Mouse (Mus musculus): ENCODE data around the gene Map2k2.
A peak's percentile ranks its signal among the peaks of the same experiment; 100 is the strongest.

Map2k2 gene

DNA sequence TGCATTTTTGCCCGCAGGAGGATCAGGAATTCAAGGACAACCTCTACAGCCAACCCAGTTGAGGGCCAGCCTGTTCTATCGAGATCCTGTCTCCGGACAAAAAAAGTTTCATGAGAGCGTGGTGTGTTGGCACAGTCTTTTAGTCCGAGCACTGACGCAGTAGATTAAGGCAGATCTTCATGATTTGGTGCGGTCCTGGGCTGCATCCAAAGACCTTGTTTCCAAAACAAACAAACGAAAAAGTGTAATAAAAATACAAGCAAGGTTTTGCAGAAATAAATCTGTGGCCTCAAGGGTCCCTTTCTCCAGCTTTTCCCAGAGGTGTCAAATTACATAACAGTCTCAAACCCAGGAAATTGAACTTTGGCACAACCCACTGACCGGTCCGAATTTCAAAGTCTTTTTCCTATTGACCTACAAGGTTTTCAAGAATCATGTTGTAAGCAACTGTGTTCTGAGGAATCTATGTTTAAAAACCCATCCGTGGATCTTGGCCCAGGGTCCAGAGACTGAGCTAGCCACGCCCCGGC, 70.3 kb downstream of the Map2k2 start:
- DNase-seq (ENCODE audit: low read depth, low spot score), result peak; percentile 48

DNA sequence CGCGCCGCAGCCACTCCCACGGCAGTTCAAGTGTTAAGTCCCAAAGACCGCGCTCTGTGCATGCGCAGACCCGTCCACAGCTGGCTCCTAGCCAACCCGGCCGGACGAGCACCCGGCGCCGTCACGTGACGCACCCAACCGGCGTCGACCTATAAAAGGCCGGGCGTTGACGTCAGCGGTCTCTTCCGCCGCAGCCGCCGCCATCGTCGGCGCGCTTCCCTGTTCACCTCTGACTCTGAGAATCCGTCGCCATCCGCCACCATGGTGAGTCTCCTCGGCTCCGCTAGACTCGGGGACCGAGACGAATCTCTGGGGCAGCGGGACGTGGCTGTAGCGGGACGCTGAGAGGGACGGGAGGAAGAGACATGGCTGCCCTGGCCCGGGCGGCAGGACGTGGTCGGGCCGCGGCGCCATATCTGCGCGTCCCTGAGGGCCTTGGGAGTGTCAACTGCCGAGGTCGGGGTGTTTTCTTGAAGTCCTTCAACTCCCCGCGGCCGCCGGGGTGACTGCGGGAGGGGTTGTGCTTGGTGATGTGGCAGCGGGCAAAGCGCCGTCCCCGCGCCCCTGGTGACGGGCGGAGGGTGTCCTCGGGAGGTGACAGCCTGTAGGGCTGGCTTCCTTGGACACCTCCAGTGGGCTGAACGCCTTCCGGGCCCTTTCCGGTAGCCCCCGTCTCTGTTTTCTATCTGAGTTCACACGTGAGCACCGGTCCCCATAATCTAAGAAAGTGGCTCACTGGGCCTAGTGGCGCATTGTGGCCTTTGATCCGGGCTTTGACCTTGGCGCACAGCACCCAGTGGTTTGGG, 71.0 kb downstream of the Map2k2 start, which contains the start of gene Eef2:
Gene Eef2, plus strand, starts transcription at position 166 of the 806 bp plus-strand sequence.
- DNase-seq (ENCODE audit: low read depth, low spot score), result peak; percentile 97

DNA sequence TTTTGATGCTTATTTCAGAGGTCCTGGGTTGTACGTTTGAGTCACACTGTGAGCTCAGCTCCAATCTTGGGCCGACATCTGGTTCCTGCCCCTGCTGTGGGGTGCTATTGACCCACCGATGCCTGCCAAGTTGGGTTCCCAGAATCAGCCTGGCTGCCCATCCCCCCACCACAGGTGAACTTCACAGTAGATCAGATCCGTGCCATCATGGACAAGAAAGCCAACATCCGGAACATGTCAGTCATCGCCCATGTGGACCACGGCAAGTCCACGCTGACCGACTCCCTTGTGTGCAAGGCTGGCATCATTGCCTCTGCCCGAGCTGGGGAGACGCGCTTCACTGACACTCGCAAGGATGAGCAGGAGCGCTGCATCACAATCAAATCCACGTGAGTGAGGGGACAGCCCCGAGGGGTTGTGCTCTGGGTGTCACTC, 71.8 kb downstream of the Map2k2 start:
- peak; percentile 51 for DNase-seq (ENCODE audit: low read depth, low spot score)

DNA sequence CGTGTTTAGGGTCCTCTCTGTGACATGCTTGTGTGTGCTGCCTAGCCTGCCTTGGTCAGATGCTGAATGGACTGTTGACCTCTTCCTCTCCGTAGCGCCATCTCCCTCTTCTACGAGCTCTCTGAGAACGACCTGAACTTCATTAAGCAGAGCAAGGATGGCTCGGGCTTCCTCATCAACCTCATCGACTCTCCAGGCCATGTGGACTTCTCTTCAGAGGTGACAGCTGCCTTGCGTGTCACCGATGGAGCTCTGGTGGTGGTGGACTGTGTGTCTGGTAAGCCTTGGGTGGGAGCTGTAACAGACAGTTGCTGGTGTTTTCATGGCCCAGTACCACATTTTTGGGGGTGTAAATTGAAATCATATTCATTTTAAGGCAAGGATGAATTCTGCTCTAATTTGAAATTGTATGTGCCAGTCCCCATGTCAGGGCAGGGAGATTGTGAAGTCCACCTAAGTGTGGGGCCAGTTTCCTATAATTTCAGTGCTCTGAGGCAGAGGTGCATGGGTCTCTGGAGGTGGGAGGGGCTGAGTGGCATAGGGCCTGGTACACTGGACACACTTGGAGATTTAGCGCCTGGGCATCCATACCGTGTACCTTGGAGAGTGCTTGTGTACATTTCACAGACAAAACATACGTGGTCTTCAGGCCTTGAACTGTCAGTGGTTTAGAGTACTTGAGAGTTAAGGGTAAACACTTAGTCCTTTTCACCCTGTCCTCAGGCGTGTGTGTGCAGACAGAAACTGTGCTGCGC, 72.4 kb downstream of the Map2k2 start:
- no peak for DNase-seq (ENCODE audit: low read depth, low spot score)

DNA sequence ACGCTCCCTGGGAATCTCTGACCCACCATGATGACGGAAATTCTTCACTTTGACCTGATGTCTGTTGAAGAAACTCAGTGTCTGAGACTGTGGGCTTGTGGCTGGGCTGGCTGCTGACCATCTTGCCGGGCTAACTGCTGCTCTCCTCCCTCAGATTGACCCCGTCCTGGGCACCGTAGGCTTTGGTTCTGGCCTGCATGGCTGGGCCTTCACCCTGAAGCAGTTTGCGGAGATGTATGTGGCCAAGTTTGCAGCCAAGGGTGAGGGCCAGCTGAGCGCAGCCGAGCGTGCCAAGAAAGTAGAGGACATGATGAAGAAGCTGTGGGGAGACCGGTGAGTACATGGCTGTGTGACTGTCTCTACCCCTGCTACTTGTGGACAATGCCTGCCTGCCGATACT, 73.2 kb downstream of the Map2k2 start:
- DNase-seq (ENCODE audit: low read depth, low spot score), result no peak

DNA sequence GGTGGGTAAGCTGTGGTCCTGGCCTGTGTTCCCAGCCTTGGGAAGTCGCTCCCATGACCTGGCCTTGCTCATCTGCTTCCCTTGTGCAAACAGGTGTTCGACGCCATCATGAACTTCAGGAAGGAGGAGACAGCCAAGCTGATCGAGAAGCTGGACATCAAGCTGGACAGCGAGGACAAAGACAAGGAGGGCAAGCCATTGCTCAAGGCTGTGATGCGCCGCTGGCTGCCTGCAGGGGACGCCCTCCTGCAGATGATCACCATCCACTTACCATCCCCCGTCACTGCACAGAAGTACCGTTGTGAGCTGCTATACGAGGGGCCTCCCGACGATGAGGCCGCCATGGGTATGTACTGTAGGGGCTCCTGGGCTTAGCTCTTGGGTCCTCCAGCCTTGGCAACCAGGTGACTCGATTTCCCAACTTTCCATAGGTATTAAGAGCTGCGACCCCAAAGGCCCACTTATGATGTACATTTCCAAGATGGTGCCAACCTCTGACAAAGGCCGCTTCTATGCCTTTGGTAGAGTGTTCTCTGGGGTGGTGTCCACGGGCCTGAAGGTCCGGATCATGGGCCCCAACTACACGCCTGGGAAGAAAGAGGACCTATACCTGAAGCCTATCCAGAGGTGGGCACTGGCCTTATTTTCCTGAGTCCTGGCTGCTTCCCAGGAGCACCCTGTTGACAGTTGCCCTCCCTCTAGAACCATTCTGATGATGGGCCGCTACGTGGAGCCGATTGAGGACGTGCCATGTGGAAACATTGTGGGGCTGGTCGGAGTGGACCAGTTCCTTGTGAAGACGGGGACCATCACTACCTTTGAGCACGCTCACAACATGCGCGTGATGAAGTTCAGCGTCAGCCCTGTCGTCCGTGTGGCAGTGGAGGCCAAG, 74.0 kb downstream of the Map2k2 start:
- peak; percentile 43 for DNase-seq (ENCODE audit: low read depth, low spot score)

DNA sequence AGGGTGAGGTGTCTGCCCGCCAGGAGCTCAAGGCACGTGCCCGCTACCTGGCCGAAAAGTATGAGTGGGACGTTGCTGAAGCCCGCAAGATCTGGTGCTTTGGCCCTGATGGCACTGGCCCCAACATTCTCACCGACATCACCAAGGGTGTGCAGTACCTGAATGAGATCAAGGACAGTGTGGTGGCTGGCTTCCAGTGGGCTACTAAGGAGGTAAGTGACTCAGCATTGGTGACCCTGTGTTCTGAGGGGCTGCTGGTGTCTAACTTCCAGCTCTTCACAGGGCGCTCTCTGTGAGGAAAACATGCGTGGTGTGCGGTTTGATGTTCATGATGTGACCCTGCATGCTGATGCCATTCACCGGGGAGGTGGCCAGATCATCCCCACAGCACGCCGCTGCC, 75.2 kb downstream of the Map2k2 start:
- DNase-seq (ENCODE audit: low read depth, low spot score), result no peak

DNA sequence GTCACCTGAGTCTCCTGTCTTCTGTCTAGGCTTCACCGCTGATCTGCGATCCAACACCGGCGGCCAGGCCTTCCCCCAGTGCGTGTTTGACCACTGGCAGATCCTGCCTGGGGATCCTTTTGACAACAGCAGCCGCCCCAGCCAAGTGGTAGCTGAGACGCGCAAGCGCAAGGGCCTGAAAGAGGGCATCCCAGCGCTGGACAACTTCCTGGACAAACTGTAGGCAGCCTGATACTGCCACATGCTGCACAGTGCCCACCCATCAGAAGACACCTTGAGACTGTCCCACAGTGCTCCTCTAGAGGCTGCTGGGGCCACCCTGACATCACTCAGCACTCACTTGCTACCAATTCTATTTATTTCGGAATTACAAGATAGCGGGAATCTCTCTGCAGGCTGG, 76.1 kb downstream of the Map2k2 start:
- peak; percentile 37 for DNase-seq (ENCODE audit: low read depth, low spot score)

DNA sequence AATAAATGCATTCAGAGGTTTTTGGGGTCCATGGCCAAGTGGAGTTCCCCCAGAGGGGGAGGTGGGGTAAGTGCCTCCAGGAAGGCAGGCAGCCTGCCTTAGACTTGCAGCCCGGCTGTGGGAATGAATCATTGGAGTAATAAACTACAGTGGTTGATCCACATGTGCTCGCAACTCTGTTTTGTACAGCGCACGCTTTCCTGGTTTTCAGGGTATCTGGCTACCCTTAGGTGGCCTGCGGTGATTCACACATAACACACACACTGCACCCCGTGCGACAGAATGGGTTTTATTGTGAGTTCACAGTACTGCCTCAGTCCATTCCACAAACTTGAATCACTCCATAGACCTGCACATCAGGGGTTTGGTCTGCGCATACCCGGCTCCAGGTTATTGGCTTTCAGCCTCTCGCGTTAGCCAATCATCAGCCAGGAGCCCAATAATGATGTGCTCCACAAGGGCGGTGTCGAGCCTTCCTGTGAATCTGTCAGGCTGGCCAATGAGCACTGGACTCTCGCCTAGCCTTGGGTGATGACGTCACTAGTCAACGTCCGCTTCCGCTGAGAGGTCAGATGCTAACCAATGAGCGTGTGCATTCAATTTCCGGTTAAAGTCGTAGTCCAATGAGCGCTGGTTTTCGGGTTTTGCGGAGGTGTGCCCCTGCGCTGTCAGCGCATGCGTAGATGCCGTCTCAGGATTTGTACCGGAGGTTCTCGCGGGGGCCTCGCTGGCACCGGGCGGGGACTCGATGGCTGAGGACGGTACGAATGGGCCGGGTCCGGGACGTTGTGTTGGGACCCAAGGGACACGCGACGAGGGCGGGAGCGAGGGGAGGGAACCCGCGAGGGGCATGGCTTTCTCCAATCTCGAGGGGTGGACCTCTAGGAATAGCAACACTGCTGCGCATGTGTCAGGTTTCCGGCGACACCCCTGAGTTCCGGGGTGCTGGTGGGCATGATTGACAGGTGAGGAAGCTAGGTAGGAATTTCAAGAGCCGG, 76.9 kb downstream of the Map2k2 start, which contains the start of gene Dapk3:
Gene Dapk3, plus strand, starts transcription at position 670 of the 998 bp plus-strand sequence.
- peak; percentile 99 for DNase-seq (ENCODE audit: low read depth, low spot score)

Data from CD4-positive helper T cell, adult 2 months (primary cell).